8 mouse cellular contexts compared by ENCODE assay signal in genomic region chr12:100899111-100899640, GRCm38 (mm10). TPM values are rescaled to one million over a fixed set of nuclear protein-coding genes. Genes with fewer than 3 reads are reported as not detected.
DNase-seq lines count a peak whose midpoint lies in the region; ATAC-seq and TF ChIP-seq lines count a peak whose summit lies in the region.

No protein-coding gene starts in this region.

- no peak for ATAC-seq in heart, embryonic 13.5 days (ENCODE audit: extremely low read depth, insufficient number of reproducible peaks, low FRiP score, low TSS enrichment)
- peak; percentile 64 for ATAC-seq in granulocyte monocyte progenitor cell, adult 5-6 weeks (replicated peaks; ENCODE audit: poor library complexity, severe bottlenecking)
- ATAC-seq in limb, embryonic 14.5 days (ENCODE audit: low FRiP score, low read depth), result no peak
- ATAC-seq in neural tube, embryonic 13.5 days (ENCODE audit: low read depth), result peak; percentile 60
- ATAC-seq in activated CD4-positive, CD25-positive, alpha-beta regulatory T cell, adult 4 months, result no peak

- peaks cover 76% of the 10 kb centered on the region for H3K27me3 ChIP-seq in heart, embryonic 13.5 days (replicated peaks)
- H3K27me3 ChIP-seq in E14TG2a.4 (ENCODE audit: insufficient read depth, low read length), result peaks cover 76% of the 10 kb centered on the region
- H3K27me3 ChIP-seq in limb, embryonic 14.5 days (ENCODE audit: control insufficient read depth, insufficient read depth, low read length), result peaks cover 23% of the 10 kb centered on the region
- peaks cover 60% of the 10 kb centered on the region for H3K27me3 ChIP-seq in neural tube, embryonic 13.5 days

- peak overlapping the region; percentile 47 for H3K4me3 ChIP-seq in heart, embryonic 13.5 days
- H3K4me3 ChIP-seq in E14TG2a.4 (replicated peaks; ENCODE audit: low read length), result peak overlapping the region; percentile 74
- H3K4me3 ChIP-seq in limb, embryonic 14.5 days (replicated peaks; ENCODE audit: low read length), result peak overlapping the region; percentile 35
- H3K4me3 ChIP-seq in neural tube, embryonic 13.5 days, result peak overlapping the region; percentile 41

- H3K4me1 ChIP-seq in heart, embryonic 13.5 days, result peaks cover 13% of the 10 kb centered on the region
- H3K4me1 ChIP-seq in E14TG2a.4 (replicated peaks; ENCODE audit: low read depth, low read length), result peaks cover 39% of the 10 kb centered on the region
- H3K4me1 ChIP-seq in limb, embryonic 14.5 days (ENCODE audit: control insufficient read depth, insufficient read depth, low read length), result peaks cover 18% of the 10 kb centered on the region
- H3K4me1 ChIP-seq in neural tube, embryonic 13.5 days (replicated peaks), result peaks cover 29% of the 10 kb centered on the region

- H3K9ac ChIP-seq in heart, embryonic 13.5 days, result peak overlapping the region; percentile 65
- H3K9ac ChIP-seq in limb, embryonic 14.5 days (ENCODE audit: low read depth, low read length, severe bottlenecking), result peak overlapping the region; percentile 38
- H3K9ac ChIP-seq in neural tube, embryonic 13.5 days, result peak overlapping the region; percentile 65

- H3K4me2 ChIP-seq in heart, embryonic 13.5 days, result peak overlapping the region; percentile 75
- peak overlapping the region; percentile 58 for H3K4me2 ChIP-seq in limb, embryonic 14.5 days (replicated peaks; ENCODE audit: low read depth, low read length, severe bottlenecking)
- H3K4me2 ChIP-seq in neural tube, embryonic 13.5 days, result peak overlapping the region; percentile 67

- no peaks in the 10 kb centered on the region for H3K9me3 ChIP-seq in heart, embryonic 13.5 days
- H3K9me3 ChIP-seq in E14TG2a.4 (ENCODE audit: low read length), result no peaks in the 10 kb centered on the region
- H3K9me3 ChIP-seq in limb, embryonic 14.5 days (ENCODE audit: control insufficient read depth, low read length), result no peaks in the 10 kb centered on the region
- no peaks in the 10 kb centered on the region for H3K9me3 ChIP-seq in neural tube, embryonic 13.5 days

- no peaks in the 10 kb centered on the region for H3K36me3 ChIP-seq in heart, embryonic 13.5 days
- no peaks in the 10 kb centered on the region for H3K36me3 ChIP-seq in E14TG2a.4 (ENCODE audit: insufficient read depth, low read length)
- no peaks in the 10 kb centered on the region for H3K36me3 ChIP-seq in limb, embryonic 14.5 days (ENCODE audit: control insufficient read depth, insufficient read depth, low read length)
- H3K36me3 ChIP-seq in neural tube, embryonic 13.5 days, result no peaks in the 10 kb centered on the region

- TF ChIP-seq CTCF in E14TG2a.4 (conservative IDR thresholded peaks at IDR 0.05; ENCODE audit: low read length), result no peak

- TF ChIP-seq POLR2A in limb, embryonic 14.5 days (IDR thresholded peaks at IDR 0.05; ENCODE audit: borderline replicate concordance, extremely low read depth, insufficient read depth, insufficient read length), result no peak

- no peak for DNase-seq in heart, adult 8-10 months (ENCODE audit: low spot score)
- DNase-seq in cerebellum, adult 8-10 months, result peak; percentile 81
- DNase-seq in limb, embryonic 14.5 days (ENCODE audit: low spot score), result no peak

- WGBS in heart, embryonic 13.5 days, result under 1% methylated on average over 30 of the region's 30 CpGs
- under 1% methylated on average over 27 of the region's 30 CpGs for WGBS in limb, embryonic 14.5 days
- 2% methylated on average over 30 of the region's 30 CpGs for WGBS in neural tube, embryonic 13.5 days

- no peak overlapping the region for H3K27ac ChIP-seq in heart, embryonic 13.5 days (replicated peaks)
- H3K27ac ChIP-seq in limb, embryonic 14.5 days (replicated peaks; ENCODE audit: low read depth, low read length), result no peak overlapping the region
- H3K27ac ChIP-seq in neural tube, embryonic 13.5 days (replicated peaks), result no peak overlapping the region

RNA-seq across cellular contexts. Expression of gene Gpr68, which starts 8.8 kb away (rescaled TPM):
- 5.9 and 6.0 TPM in 2 replicates for polyA plus RNA-seq in heart, embryonic 13.5 days (2015; fragmentation: Nextera tagmentation; extraction: Ambion mirVana)
- under 1 TPM in 3 of 4 experiments, not detected in 1; 0.09 to 0.49 (median 0.28) TPM for total RNA-seq in heart, adult 8-10 months (2022)
- 0.23 and 1.6 TPM in 2 replicates for total RNA-seq in granulocyte monocyte progenitor cell, adult 5-6 weeks (2014; fragmentation: Nextera tagmentation)
- total RNA-seq in granulocyte monocyte progenitor cell, adult 5-6 weeks (2017), result 0.47 TPM in 1 of 2 replicates, not detected in the other
- polyA plus RNA-seq in limb, embryonic 14.5 days (2012; rRNA removed), result 0.79 and 1.0 TPM in 2 replicates
- 0.19 and 0.40 TPM in 2 replicates for polyA plus RNA-seq in limb, embryonic 14.5 days (2014; fragmentation: Nextera tagmentation; extraction: Ambion mirVana)
- polyA plus RNA-seq in neural tube, embryonic 13.5 days (2015; fragmentation: Nextera tagmentation; extraction: Ambion mirVana), result 2.1 and 2.2 TPM in 2 replicates
- 10 to 100 TPM; 55.7 to 78.7 TPM for polyA plus RNA-seq in activated CD4-positive, CD25-positive, alpha-beta regulatory T cell, adult 4 months (2017; shearing (Covaris generic))

Comparison
In these comparisons a context has a peak if more than half of its experiments do, and no peak if none do; other contexts are left out.
1. ATAC-seq: peak in granulocyte monocyte progenitor cell, adult 5-6 weeks (single experiment) and neural tube, embryonic 13.5 days (single experiment); none in heart, embryonic 13.5 days (single experiment), limb, embryonic 14.5 days (single experiment) and activated CD4-positive, CD25-positive, alpha-beta regulatory T cell, adult 4 months (single experiment).
2. Peak in every context shown above with its lines, with median percentiles within 50 percentile points of each other: H3K4me2 ChIP-seq, H3K4me3 ChIP-seq and H3K9ac ChIP-seq.